Mouse (Mus musculus) layer of hippocampus, postnatal 36 days (tissue): ENCODE results near the gene Gstp1. TPM values are rescaled to one million over a fixed set of nuclear protein-coding genes. Genes with fewer than 3 reads are reported as not detected.
"Not testable (repeated sequence)": the region's sequence is repeated elsewhere in the genome, so short reads cannot be mapped to it uniquely, and the experiment has no call there.

Experiments used
- DNase-seq, 2 experiments: peaks; one replicate each; pipeline ENCODE4 v3.0.0; 2022
- total RNA-seq, 2 experiments: library from RNA; stranded (reverse); gene quantifications; 2 replicates each; pipeline ENCODE4 v1.2.3; 2021

Gstp1 gene
- 100 to 1,000 TPM; 377 to 393 TPM for total RNA-seq

DNA sequence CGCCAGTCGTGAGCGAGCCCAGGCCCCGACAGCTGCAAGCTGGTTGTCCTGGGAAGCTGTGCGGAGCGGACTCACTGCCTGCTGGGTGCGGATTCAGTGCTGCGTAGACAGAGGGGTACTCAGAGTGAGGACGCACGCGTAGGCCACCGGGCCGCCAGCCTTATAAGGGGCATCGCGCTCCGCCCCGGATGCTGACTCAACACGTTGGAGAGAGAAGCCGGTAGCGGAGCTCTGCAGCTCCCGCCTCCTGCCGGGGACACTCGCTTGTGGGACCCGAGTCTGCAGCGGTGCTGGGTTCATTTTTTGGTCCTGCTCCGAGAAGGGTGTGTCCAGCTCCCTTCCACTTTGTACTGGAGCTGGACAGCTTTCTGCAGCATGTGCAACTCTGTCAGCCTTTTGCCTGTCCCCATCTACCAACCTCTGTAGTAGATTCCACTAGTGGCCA, at the start of gene Gstp1:
Gene Gstp1, minus strand, starts transcription at position 198 of the 445 bp plus-strand sequence.
- peak; percentile 86 for DNase-seq

DNA sequence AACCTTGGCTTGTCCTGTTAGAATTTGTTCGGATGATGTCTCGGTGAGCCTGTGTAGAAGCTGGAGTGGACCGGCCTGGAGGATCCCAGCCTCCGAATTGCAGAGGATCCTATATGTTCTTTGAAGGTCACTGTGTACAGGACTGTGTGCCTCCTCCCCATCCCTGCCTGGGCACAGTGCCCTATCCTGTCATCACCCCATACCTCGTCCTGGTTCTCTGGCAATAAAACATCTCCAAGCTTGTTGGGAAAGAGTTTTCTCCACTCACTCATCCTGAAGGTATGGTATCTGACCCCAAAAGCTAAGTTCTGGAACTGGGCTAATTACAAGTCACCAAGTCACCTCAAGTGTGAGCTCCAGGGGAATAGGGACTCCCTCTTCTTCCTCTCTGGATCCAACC, 49.3 kb upstream of the Gstp1 start:
- DNase-seq, result no peak

DNA sequence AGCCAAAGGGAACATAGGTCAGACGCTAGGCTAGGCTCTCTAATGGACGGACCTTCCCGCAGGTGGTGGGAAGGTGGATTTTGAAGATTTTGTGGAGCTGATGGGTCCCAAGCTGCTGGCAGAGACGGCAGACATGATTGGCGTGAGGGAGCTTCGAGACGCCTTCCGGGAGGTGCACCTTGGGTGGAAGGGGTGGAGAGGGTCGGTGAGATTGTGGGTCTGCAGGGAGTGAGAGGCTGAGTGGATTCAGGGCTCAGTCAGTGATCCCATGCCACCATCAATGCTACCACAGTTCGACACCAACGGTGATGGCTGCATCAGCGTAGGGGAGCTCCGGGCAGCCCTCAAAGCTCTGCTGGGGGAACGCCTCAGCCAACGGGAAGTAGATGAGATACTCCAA, 48.4 kb upstream of the Gstp1 start:
- DNase-seq, result no peak

DNA sequence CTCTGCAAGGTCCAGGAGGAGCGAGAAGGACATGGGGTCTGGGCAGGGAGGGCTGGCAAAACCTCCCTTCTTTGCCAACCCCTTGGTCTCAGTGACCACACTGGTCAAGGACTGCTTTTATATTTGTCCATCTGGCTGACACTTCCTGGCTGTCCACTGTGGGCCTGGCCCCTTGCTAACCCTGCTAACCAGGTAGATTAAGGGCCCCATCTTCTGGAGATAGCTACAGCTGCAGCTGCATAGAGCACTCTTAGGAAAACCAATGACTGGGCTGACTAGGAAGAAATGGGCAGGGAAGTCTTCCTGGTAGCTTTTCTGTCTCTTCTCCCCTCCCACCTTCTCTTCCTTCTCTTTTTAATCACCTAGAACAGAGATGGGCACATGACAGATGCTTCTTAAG, 47.2 kb upstream of the Gstp1 start:
- DNase-seq, result no peak

DNA sequence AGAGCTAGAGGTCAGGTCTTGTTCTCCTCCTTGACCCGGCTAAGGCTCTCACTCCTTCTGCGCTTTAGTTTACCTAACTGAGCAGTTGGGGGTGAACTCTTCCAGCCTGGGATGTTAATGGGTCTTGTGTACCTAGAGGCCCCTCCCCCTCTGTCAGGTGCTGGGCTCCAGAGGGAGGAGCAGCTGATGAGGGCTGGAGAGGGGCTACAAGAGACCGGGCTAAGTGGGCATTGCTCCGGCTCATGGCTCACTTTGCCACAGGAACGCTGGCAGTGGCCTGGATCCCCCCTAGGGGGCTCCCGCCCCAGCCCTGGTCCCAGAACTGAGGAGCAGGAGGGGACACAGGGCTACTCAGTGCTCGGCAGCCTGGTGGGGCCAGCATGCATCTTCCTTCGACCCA, 46.0 kb upstream of the Gstp1 start:
- no peak for DNase-seq

DNA sequence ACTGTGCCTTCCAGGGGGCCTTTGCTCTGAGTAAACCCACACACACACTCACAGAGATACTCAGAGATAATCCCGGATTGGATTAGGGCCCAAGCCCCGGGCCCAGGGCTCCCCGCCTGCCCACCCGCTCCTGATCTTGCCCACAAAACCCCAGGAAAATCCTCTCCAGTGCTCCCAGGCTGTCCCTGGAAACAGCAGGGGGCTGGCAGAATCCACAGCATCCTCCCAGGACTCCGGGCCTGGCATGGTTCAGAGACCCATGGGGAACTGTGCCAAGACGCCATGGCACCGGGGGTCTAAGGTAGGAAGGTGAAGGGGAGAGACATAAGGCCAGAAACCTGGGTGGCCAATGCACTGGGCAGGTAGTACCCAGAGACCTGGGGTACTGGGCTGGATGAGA, 45.5 kb upstream of the Gstp1 start:
- DNase-seq, result no peak

DNA sequence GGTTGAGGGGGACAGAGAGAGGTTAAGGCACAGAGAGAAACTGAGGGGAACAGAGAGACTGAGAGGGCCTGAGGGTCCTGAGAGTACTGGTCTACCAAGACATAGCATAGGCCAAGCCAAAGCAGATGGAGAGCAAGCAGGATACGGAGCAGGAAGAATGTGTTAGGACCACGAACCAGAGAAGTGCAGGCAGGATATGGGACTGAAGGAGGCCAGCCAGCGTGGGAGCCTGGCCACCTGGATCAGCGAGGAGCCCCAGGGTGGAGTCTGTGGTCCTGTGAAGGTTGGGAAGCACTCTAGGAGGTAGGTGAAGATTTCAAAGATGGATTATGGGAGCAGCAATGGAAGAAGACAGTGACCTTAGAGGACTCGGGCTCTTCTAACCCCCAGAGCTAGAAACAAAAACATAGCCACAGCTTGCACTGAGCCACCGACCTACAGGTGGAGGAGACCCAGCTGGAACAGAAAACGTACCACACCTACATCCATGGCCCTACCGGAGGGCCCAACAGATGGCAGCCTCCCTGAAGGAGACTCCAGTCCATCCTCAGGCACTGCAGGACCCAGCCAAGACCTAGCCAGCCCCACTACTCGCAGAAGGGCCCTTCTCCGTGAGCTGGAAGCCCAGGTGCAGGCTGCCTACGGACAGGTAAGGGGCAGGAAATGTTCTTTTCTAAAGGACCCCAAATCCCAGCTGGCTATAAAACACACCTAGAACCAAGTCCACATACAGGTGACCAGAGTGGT, 44.6 kb upstream of the Gstp1 start:
- no peak for DNase-seq

DNA sequence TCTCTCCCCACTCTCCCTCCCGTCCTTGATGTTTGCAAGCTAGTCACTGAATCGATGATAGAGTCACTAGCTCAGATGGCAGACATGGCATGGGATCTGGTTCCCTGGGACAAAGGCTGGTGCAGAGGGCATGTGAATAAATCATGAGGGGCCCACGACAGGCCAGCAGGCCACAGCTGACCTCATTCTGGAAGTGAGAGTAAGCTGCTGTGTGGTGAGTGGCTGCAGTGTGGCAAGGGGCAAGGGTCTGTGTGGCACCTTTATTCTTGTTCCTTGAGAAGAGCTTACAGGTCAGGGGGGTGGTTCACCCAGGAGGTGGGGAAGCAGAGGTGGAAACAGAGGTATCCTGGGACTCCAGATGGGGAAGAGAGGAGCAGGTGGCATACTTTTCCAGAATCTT, 43.6 kb upstream of the Gstp1 start, which contains the start of gene Cabp2:
Gene Cabp2, plus strand, starts transcription at position 185 of the 400 bp plus-strand sequence.
- DNase-seq, result no peak

DNA sequence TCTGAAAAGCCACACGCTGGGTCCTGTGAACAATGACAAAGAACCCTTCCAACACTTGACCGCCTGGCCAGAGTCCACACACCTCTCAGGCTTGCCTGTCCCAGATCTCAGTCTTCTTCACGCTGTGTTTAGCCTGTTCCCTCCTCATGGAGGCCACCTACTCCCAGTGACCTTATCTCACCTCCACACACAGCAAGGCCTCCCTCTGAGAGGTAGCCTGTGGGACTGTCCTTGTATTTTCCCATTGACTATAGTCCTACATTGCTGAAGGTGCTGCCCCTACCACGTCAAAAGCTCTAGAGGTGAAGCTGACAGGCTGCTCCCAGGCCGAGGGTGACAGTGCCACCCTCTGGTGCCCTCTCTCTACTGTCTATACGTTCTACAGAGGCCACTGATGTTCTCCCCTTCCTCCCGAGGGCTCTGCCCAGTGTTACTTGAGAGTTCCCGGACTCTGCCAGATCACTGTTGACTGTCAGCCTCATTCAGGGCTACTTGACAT, 42.8 kb upstream of the Gstp1 start:
- no peak for DNase-seq

DNA sequence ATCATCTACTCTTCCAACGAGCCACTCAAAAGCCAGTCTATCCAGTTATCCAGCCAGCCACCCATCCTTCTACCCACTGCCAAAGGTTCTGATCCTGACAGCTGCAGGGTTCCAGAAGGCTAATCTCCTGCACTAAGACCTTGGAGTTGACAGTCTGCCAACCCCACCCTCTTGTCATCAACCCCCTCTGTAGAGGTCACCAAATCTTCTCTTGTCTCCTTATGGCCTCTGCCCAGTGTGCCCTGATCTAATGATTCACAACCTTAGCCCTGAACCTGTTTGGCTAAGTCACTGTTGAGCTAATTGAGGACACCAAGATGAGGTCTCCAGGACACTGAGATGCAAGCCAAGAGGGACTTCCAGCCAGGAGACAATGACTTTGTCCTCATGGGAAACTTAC, 41.8 kb upstream of the Gstp1 start:
- DNase-seq, result no peak

DNA sequence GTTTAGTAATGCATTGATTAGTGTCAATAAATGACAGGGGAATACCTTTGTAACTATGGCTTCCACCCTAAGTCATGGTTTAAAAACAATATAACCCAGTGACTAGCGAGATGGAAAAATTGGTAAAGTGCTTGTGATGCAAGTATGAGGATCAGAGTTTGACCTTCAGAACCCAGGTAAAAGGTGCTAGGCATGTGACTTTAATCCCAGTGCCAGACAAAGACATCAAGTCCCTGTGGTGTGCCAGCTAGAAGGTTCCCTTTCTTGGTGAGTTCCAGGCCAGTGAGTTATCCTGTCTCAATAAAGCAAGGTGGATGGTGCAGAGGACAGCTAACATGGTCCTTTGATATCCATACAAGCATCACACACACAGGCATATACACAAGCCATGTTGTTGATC, 37.7 kb upstream of the Gstp1 start:
- no peak for DNase-seq

DNA sequence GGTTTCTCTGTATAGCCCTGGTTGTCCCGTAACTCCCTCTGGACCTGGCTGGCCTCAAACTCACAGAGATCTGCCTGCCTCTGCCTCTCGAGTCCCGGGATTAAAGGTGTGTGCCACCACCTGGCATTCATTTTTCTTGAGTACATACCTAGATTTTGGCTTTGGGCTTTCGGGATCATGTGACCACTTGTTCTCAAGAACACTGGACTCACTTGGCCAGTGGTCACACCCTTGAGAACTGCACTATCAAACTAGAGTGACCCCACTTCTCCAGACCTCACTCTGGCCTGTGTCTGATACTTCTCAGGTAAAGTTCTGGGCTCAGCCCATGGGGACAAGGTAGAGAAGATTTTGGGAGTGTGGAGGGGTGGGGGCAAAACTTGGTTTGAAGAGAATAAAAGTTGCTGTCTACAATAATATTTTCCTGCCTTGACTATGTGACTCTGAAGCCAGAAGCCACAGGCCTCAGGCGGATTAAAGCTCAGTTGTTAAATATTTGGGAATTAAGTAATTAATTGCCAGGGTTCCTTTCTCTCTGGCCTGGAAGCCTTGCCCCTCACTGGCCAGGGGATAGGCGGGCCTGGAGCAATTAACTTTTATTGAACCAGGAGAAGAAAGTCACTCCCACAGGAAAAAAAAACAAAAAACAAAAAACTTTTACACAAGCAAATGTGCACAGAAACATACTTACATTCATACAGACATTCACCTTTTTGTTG, 35.1 kb upstream of the Gstp1 start:
- no peak for DNase-seq

DNA sequence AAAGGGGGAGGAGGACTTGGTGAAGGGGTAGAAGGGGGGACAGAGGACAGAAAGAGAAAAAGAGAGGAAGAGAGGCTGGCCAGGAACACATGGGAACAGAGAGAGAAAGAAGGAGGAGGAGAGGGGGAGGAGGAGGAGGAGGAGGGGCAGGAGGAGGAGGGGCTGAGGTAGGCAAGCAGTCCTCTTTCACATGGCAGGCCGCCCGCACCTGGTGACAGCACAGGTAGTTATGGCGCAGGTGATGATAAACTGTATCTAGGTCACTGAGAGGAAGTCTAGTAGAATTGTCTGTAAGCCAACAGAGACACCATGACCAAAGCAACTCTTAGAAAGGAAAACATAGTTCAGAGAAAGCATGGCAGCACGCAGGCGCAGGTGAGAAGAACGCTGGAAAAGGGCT, 33.6 kb upstream of the Gstp1 start:
- no peak for DNase-seq

DNA sequence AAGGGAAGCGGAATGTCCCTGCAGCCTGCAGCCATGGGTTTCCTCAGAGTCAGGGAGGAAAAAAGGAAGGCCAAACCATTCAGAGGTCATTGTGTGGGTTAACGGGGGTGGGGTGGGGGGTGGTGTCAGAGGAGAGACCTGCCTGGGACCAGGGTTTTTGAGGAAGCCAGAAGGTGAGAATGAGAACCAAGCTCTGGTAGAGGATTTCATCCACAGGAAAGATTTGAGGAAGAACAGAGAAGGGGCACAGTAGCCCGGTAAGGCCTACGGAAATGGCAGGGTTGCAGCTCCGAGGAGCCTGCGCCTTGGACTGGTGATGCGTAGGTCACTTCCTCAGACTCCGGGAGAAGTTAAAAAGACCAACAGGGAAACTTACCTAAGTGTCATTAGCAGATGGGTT, 33.0 kb upstream of the Gstp1 start:
- no peak for DNase-seq

DNA sequence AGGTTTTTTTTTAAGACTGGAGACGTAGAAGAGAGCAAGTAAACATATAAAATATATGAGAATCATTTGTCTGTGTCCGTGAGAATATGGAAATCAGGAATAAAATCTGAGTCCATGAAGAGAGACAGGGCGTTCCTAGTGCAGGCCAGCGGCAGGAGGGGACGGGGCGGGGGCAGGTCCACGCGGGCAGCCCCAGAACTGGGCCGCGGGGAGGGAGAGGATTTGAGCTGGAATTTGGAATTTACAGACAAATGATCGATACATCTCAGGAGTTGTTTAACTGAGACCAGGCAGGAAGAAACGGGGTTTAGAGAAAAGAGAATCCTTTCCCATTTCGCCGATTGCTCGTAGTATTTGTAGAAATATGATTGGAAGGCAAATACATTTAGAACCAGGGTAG, 32.5 kb upstream of the Gstp1 start:
- DNase-seq, result no peak

DNA sequence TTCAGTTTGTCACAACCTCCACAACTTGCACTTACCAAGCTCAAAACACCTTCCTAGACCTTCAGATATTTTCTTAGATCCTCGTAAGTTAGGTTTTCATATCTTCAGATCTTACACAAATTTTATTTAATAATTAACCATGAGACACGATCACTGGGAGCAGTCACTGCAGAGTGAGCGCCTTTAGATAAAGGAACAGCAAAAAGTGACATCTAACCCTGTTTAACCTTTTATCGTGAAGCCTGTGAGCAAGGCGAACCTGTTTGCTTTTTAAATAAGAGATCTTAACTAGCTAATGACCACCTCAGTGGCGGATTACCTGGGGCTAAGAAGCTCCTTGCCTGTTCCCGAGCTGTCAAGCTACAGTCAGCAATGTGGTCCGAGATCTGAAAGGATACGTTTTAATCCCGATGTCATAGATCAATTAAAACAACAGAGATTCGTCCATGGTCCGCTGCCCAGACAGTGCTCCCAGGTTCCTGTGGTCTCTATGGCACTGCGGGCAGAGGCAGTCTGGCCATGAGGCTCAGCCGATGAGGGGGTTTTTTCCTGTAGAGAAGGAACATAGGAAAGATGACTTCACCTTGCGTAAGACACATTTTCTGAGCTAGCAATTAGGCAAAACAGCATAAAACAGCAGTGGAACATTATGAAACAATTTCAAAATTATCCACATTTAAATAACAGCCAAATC, 31.1 kb upstream of the Gstp1 start:
- DNase-seq, result no peak

DNA sequence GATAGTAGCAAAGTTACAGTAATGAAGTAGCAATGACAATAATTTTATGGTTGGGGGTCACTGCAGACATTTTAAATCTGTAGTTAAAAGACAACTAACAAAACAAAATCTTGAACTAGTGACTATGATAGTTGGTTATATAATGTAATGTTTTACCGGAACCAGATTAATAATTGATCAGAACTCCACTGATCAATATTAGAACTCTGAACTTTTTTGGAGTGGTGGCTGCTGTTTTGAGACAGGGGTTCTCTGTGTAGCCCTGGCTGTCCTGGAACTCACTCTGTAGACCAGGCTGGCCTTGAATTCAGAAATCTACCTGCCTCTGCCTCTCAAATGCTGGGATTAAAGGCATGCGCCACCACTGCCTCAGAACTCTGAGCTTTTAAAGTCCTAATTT, 30.5 kb upstream of the Gstp1 start:
- DNase-seq, result not testable (repeated sequence)

DNA sequence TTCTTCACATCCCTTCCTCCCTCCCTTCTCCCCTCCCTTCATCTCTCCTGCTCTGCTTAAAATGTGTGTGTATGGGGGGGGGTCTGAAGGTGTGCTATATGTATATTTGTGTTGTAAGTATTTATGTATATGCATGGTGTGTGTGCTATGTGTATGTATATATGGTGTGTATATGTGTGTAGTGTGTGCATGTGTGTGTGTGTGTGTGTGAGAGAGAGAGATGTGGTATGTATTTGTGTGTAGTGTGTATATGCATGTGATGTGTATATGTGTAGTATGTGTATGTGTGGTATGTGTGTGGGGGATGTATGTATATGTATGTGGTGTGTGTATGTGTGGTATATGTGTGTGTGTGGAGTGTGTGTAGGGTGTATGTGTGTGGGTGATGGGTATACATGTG, 29.1 kb upstream of the Gstp1 start:
- DNase-seq, result no peak

DNA sequence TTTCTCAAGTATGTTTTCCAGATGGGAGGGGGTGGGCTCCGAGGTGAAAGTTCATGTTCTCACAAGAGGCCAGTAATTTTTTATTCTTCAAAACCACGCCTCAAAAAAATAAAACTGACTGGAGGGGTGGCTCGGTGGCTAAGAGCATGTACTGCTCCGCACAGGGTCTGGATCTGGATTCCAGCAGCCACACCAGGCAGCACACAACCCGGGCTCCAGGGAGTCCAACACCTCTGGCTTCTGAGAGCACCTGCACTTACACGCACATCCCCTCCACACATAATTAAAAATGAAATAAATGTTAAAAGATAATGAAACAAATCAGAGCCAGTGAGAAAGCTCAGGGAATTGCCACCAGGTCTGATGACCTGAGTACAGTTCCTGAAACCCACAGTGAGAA, 28.5 kb upstream of the Gstp1 start:
- DNase-seq, result no peak

DNA sequence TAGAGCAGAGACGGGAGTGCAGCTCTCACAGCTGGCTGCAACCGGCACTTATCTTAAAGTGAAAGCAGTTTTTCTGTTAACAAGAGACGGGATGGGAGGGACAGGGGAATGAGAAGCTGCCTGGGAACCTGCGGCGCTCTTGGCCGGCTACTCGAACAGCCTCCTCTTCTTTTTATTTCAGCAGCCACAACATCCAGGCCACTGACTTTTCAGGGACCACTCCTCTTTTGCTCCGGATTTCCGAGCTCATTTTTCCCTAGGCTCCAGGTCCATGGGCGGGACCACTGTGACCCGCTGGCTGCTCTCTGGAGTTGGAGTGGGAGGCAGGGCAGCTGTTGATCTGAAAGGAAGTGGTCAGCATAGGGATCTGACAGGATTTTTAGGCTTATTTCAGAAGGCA, 26.7 kb upstream of the Gstp1 start:
- DNase-seq, result not testable (repeated sequence)

DNA sequence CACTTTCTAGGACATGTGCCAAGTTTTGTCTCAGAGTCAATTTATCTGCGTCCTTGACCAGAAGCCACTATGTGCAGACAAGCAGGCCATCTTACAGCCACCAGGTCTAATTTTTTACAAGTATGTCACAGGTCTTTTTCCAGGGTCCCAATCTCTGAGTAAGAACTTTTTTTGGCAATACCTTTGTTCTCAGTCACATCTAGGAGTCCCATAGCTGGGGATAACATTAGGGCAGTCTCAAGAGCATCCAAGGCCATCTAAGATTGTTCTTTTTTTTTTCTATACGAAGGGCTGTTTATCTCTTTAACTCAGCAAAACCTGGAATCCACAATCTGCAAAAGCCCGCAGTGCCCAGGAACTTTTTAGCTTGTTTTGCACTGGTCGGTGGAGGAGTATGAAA, 25.6 kb upstream of the Gstp1 start:
- DNase-seq, result not testable (repeated sequence)

DNA sequence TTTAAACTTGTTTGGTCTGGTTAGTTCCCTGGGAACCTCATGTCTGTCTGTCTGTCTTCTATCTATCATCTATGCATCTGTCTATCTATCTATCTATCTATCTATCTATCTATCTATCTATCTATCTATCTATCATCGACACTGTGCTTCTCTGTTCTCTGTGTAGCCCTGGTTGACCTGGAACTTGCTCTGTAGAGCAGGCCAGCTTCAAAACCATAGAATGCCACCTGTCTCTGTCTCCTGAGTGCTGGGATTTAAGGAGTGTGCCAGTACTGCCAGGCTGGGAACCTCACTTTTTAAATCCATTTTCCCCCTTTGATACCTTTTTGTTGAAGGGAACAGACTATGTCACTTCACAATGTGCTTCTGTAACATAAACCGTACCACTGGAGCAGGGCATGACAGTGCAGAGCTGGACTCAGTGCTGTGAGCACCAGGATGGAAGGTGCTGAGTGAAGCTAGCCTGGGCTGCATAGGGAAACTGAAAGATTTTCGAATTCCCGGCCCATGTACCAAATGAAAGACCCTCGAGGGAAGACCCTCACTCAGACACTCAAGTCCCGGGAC, 23.2 kb upstream of the Gstp1 start:
- no peak for DNase-seq
